ENCODE assay signal across 8 mouse cellular contexts in the genomic region with DNA sequence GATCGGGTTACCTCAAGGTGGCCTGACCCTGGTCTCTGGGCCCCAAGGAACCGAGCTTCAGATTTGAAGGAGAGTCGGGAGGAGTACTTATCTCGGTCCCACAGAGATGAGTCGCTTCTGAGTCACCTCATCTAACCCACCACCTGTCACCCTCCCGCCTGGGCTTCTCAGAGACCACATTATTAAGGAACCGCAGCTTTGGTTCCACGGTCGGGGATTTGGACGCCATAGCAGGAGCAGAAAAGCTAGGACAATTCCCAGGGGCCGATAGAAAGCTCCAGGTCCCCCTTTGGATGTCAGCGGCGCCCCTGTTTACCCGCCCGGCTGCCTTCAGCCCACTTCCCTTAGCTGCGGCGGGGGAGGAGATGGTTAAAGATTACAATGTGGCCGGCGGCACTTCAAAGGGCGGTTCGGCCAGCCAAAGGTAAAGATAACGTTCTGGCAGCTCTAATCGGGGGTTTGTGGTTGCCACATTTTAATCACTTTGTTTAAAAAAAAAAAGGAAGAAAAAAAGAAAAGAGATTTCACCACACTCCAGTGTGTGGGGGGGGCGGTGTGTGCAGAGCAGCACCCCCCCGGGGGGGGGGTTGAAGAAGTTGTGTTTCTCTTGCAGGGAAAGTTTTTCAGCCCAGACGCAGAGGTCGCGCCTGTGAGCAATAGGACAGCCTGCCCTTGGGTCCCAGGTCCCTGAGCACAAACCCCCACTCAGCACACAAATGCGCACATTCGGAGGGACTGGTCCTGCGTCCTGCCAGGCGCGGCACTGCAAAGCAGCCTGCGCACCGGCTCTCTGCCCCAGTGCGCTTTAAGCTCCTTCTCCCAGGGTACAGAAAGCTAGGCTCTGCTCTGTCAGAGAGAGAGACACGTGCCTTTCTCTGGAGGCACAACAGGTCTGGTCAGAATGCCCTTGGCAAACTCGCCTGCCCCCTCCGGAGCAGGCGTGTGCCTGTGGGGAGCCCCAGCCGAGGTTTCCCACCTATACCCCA. TPM values are rescaled to one million over a fixed set of nuclear protein-coding genes. Genes with fewer than 3 reads are reported as not detected.
A peak's percentile ranks its signal among the peaks of the same experiment; 100 is the strongest.
DNase-seq lines count a peak whose midpoint lies in the region; ATAC-seq and TF ChIP-seq lines count a peak whose summit lies in the region.

No protein-coding gene starts in this region.

- peaks cover 3% of the 10 kb centered on the region; the same call in 1 of the 2 replicates for H3K27me3 ChIP-seq in hindbrain, embryonic 16.5 days (replicated peaks; ENCODE audit: control insufficient read depth, insufficient read depth, low read length)
- H3K27me3 ChIP-seq in stomach, embryonic 15.5 days (replicated peaks): peaks cover 33% of the 10 kb centered on the region

- peaks cover 23% of the 10 kb centered on the region for H3K4me1 ChIP-seq in hindbrain, embryonic 16.5 days (ENCODE audit: control insufficient read depth, insufficient read depth, low read depth, low read length)
- H3K4me1 ChIP-seq in stomach, embryonic 15.5 days: peaks cover 22% of the 10 kb centered on the region

- DNase-seq in gastrocnemius, adult 2 months: no peak
- DNase-seq in gastrocnemius, postnatal 4 days (ENCODE audit: low spot score in 2 of 2): no peak
- peak; percentile 83 for DNase-seq in MN1 (ENCODE audit: low spot score)
- peak; percentile 75 for DNase-seq in embryo, embryonic 10 days (ENCODE audit: low spot score)
- DNase-seq in lung, postnatal 14 days: peak; percentile 11
- DNase-seq in gastrocnemius, adult 18-20 months (ENCODE audit: low spot score): no peak

- intact Hi-C loops in gastrocnemius, adult 2 months (cut with DNase I): no loop called here

- under 1% methylated on average over 38 of the region's 41 CpGs for WGBS in hindbrain, embryonic 16.5 days
- WGBS in stomach, embryonic 15.5 days: under 1% methylated on average over 41 of the region's 41 CpGs

- H3K36me3 ChIP-seq in hindbrain, embryonic 16.5 days (ENCODE audit: control insufficient read depth, insufficient read depth, low read length): no peaks in the 10 kb centered on the region
- H3K36me3 ChIP-seq in stomach, embryonic 15.5 days: no peaks in the 10 kb centered on the region

- H3K9me3 ChIP-seq in hindbrain, embryonic 16.5 days (ENCODE audit: control insufficient read depth, low read length): no peaks in the 10 kb centered on the region
- H3K9me3 ChIP-seq in stomach, embryonic 15.5 days: no peaks in the 10 kb centered on the region

- peak overlapping the region; percentile 99 for H3K4me2 ChIP-seq in hindbrain, embryonic 16.5 days (ENCODE audit: low read length)
- H3K4me2 ChIP-seq in stomach, embryonic 15.5 days: peak overlapping the region; percentile 79

- peak overlapping the region; percentile 67 for H3K4me3 ChIP-seq in gastrocnemius, adult 2 months
- peak overlapping the region; percentile 74 for H3K4me3 ChIP-seq in hindbrain, embryonic 16.5 days (ENCODE audit: low read length)
- peak overlapping the region; percentile 44 for H3K4me3 ChIP-seq in stomach, embryonic 15.5 days (replicated peaks)

- peak overlapping the region; percentile 73 for H3K9ac ChIP-seq in hindbrain, embryonic 16.5 days (ENCODE audit: low read depth, low read length)
- no peak overlapping the region for H3K9ac ChIP-seq in stomach, embryonic 15.5 days

- peak; percentile 79 for ATAC-seq in hindbrain, embryonic 16.5 days
- peak; percentile 72 for ATAC-seq in stomach, embryonic 15.5 days (ENCODE audit: insufficient read depth, low FRiP score, low read depth)

- TF ChIP-seq CTCF in gastrocnemius, adult 2 months (IDR thresholded peaks at IDR 0.05): no peak

- no peak overlapping the region for H3K27ac ChIP-seq in gastrocnemius, adult 2 months
- H3K27ac ChIP-seq in hindbrain, embryonic 16.5 days (ENCODE audit: low read depth, low read length): no peak overlapping the region
- H3K27ac ChIP-seq in stomach, embryonic 15.5 days: 0 out of 2 replicates have a peak overlapping the region, but pooled peaks have one; percentile 8

RNA-seq across cellular contexts. Expression of gene Lgr5, which starts 1.0 kb away (rescaled TPM):
- total RNA-seq in gastrocnemius, adult 2 months (2021): not detected
- total RNA-seq in gastrocnemius, postnatal 4 days (2021): 1 to 10 TPM; 1.8 to 2.7 TPM
- 2.7 and 2.8 TPM in 2 replicates for polyA plus RNA-seq in hindbrain, embryonic 16.5 days (2015; fragmentation: Nextera tagmentation; extraction: Ambion mirVana)
- polyA plus RNA-seq in stomach, embryonic 15.5 days (2015; fragmentation: Nextera tagmentation; extraction: Ambion mirVana): 3.1 and 4.4 TPM in 2 replicates
- under 1 TPM in 1 of 2 experiments, not detected in 1; 0.14 TPM for total RNA-seq in gastrocnemius, adult 18-20 months (2021)

RNA-seq across cellular contexts. Expression of gene A930009A15Rik, which starts 16.8 kb away (rescaled TPM):
- not detected for total RNA-seq in gastrocnemius, adult 2 months (2021)
- not detected for total RNA-seq in gastrocnemius, postnatal 4 days (2021)
- polyA plus RNA-seq in hindbrain, embryonic 16.5 days (2015; fragmentation: Nextera tagmentation; extraction: Ambion mirVana): 1.00 and 1.6 TPM in 2 replicates
- polyA plus RNA-seq in stomach, embryonic 15.5 days (2015; fragmentation: Nextera tagmentation; extraction: Ambion mirVana): not detected in 2 replicates
- total RNA-seq in gastrocnemius, adult 18-20 months (2021): not detected

Comparison
In these comparisons a context has a peak if more than half of its experiments do, and no peak if none do; other contexts are left out.
1. DNase-seq: peak in MN1 (single experiment), embryo, embryonic 10 days (single experiment) and lung, postnatal 14 days (single experiment); none in gastrocnemius, adult 2 months (single experiment), gastrocnemius, postnatal 4 days (0 of 2) and gastrocnemius, adult 18-20 months (single experiment).
2. Peak in every context shown above with its lines, with median percentiles within 50 percentile points of each other: H3K4me3 ChIP-seq.